Mouse (Mus musculus): ENCODE measurements around the gene Gm47969.

The Gm47969 gene

GRCm38 (mm10) chr1:83075526-83076189 is 30.9 kb downstream of the Gm47969 start:
- DNase-seq (ENCODE audit: inconsistent ontology term), result peak; percentile 40

GRCm38 (mm10) chr1:83076190-83076917 is 31.6 kb downstream of the Gm47969 start:
- no peak for DNase-seq (ENCODE audit: inconsistent ontology term)

GRCm38 (mm10) chr1:83077016-83077415 is 32.3 kb downstream of the Gm47969 start:
- DNase-seq (ENCODE audit: inconsistent ontology term), result no peak

- no peak for DNase-seq (ENCODE audit: inconsistent ontology term)
Observed at GRCm38 (mm10) chr1:83084790-83085189, 40.1 kb downstream of the Gm47969 start.

- DNase-seq (ENCODE audit: inconsistent ontology term), result no peak
Observed at GRCm38 (mm10) chr1:83091268-83091667, 46.5 kb downstream of the Gm47969 start.
